ENCODE assay signal across 18 mouse cellular contexts in the genomic region with DNA sequence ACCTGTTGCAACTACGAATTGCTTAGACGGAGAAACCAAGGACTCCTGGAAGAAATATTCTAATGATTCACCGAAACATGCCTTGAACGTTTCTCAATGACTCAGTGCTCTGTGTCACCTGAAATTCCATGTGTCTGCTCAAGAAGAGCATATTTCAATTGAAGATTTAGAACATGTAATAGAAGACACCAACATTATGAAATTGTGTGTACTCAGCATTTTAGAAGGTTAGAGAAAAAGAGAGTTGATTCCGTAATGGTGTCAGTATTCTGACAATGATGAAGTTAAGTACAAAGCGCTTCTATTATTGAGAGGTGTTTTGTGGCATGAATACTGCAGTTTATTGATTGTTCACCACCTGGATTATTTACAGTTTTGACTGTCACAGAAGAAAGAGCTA.
DNase-seq lines count a peak whose midpoint lies in the region; TF ChIP-seq lines count a peak whose summit lies in the region.
"Had no signal": no experiment of that assay in that cellular context is flagged by ENCODE, and none has a peak within 500 bp of the region (broad histone marks: within the 10 kb centered on the region; RNA-seq: fewer than 3 reads in every experiment).

No protein-coding gene starts in this region.

- H3K27ac ChIP-seq in CH12.LX (ENCODE audit: insufficient read depth, low read depth) = no peak overlapping the region
- H3K27ac ChIP-seq in ES-E14 (ENCODE audit: insufficient read depth, low read depth, low read length, poor library complexity, severe bottlenecking) = no peak overlapping the region

- H3K27me3 ChIP-seq in CH12.LX (replicated peaks) = no peaks in the 10 kb centered on the region
- H3K27me3 ChIP-seq: Patski had no signal

- TF ChIP-seq CTCF in CH12.LX (conservative IDR thresholded peaks at IDR 0.05 in 1 of 2, IDR thresholded peaks at IDR 0.05 in 1 of 2; ENCODE audit: low read depth in 2 of 2, low read length in 2 of 2) = no peak

- DNase-seq in CH12.LX (ENCODE audit: extremely low read depth) (no peak), ES-E14 (ENCODE audit: low read depth, low spot score) (no peak)
- DNase-seq in lung, postnatal 10 days = no peak
- DNase-seq in adrenal gland, adult 8-10 months = no peak
- DNase-seq: adrenal gland, adult 2 months; adrenal gland, postnatal 10 days; adrenal gland, postnatal 14 days; adrenal gland, postnatal 25 days; adrenal gland, postnatal 36 days; B cell, adult 2 months; cerebellum, adult 11 months; cerebellum, adult 11-12 months; cerebellum, adult 18-20 months; cerebellum, adult 2 months; cerebellum, adult 8-10 months; cerebellum, adult 9-10 months had no signal

- H3K4me3 ChIP-seq in CH12.LX (replicated peaks in 1 of 3; ENCODE audit: low read depth in 2 of 3, low read length in 2 of 3, poor library complexity in 1 of 3) = no peak overlapping the region
- H3K4me3 ChIP-seq in ES-E14 (ENCODE audit: insufficient read depth in 1 of 2, low read depth in 1 of 2, low read length in 2 of 2, poor library complexity in 1 of 2, severe bottlenecking in 1 of 2) = no peak overlapping the region

- dilution Hi-C loops in CH12.LX (cut with MboI; ENCODE audit: extremely low pct_ligation_motif_present, extremely low pct_unique_long_range_greater_than_20kb, low sequenced_read_pairs) = no loop called here

- no peak for TF ChIP-seq POLR2A in CH12.LX (IDR thresholded peaks at IDR 0.05; ENCODE audit: low read depth, low read length)

- no peaks in the 10 kb centered on the region for H3K36me3 ChIP-seq in CH12.LX (replicated peaks in 1 of 2; ENCODE audit: control insufficient read depth in 1 of 2, insufficient read depth in 1 of 2, low read length in 1 of 2)
- no peaks in the 10 kb centered on the region for H3K36me3 ChIP-seq in ES-E14 (ENCODE audit: control insufficient read depth, insufficient read depth, low read length, poor library complexity, severe bottlenecking)
- H3K36me3 ChIP-seq: G1E had no signal

- H3K9me3 ChIP-seq in CH12.LX (replicated peaks; ENCODE audit: low read length) (no peaks in the 10 kb centered on the region), ES-E14 (ENCODE audit: control insufficient read depth, insufficient read depth, low read depth, low read length) (no peaks in the 10 kb centered on the region)
- H3K9me3 ChIP-seq: G1E had no signal

- no peak overlapping the region for H3K9ac ChIP-seq in CH12.LX (ENCODE audit: insufficient read depth, low read depth)
- H3K9ac ChIP-seq in ES-E14 (ENCODE audit: insufficient read depth, low read depth, low read length, poor library complexity, severe bottlenecking) = no peak overlapping the region

- H3K79me2 ChIP-seq in CH12.LX (replicated peaks; ENCODE audit: control insufficient read depth, extremely low read depth, insufficient read depth, poor library complexity, severe bottlenecking) = no peaks in the 10 kb centered on the region

- in situ Hi-C loops in CH12.LX (cut with MboI; ENCODE audit: low pct_ligation_motif_present, low pct_unique_long_range_greater_than_20kb, low sequenced_read_pairs) = no loop called here
- in situ Hi-C loops in ES-E14 (cut with MboI; ENCODE audit: low sequenced_read_pairs in 2 of 2, unreplicated experiment in 2 of 2) = no loop called here

- TF ChIP-seq RAD21 in CH12.LX (IDR thresholded peaks at IDR 0.05; ENCODE audit: low read depth, low read length) = no peak

- TF ChIP-seq EP300 in CH12.LX (IDR thresholded peaks at IDR 0.05; ENCODE audit: low read length) = no peak

- H3K4me2 ChIP-seq in CH12.LX (ENCODE audit: insufficient read depth, low read depth, poor library complexity, severe bottlenecking) = no peak overlapping the region

- no peaks in the 10 kb centered on the region for H3K4me1 ChIP-seq in CH12.LX (ENCODE audit: control insufficient read depth in 1 of 2, insufficient read depth in 2 of 2)
- peaks cover 0 to 5% of the 10 kb centered on the region in 2 experiments; a peak in 2 of 4 replicates for H3K4me1 ChIP-seq in ES-E14 (ENCODE audit: control insufficient read depth in 2 of 2, insufficient read depth in 2 of 2, low read length in 2 of 2, poor library complexity in 1 of 2)

TF ChIP-seq in CH12.LX, 34 proteins besides CTCF, POLR2A, EP300 and RAD21:
- TF ChIP-seq MAFK (IDR thresholded peaks at IDR 0.05; ENCODE audit: insufficient replicate concordance, low read length) (peak; percentile 64; the same call in 1 of the 2 replicates), MXI1 (IDR thresholded peaks at IDR 0.05; ENCODE audit: low read depth, low read length) (no peak)

TF ChIP-seq in ES-E14, 5 proteins besides CTCF, POLR2A, EP300 and RAD21:
- TF ChIP-seq ZNF384 (IDR thresholded peaks at IDR 0.05; ENCODE audit: low read depth, low read length) (no peak), MAFK (IDR thresholded peaks at IDR 0.05; ENCODE audit: insufficient read depth, low read depth, low read length) (peak; percentile 57; the same call in 1 of the 2 replicates)
TF ChIP-seq in ES-E14: peak in this region for 1.
